In genomic region chr1:162359270-162359669, GRCm38 (mm10) we compare ENCODE assay signal across 8 mouse cellular contexts.
DNase-seq lines count a peak whose midpoint lies in the region.

No protein-coding gene starts in this region.

- H3K4me1 ChIP-seq in embryonic facial prominence, embryonic 10.5 days = peaks cover 21% of the 10 kb centered on the region
- peaks cover 10% of the 10 kb centered on the region; the same call in 1 of the 2 replicates for H3K4me1 ChIP-seq in hindbrain, embryonic 10.5 days (replicated peaks)

- DNase-seq in urinary bladder, adult 18-20 months (ENCODE audit: low spot score in 2 of 2) = peak; percentile 1 to 16
- no peak for DNase-seq in urinary bladder, postnatal 10 days (ENCODE audit: low spot score)
- peak; percentile 73 for DNase-seq in embryonic facial prominence, embryonic 10.5 days (ENCODE audit: low spot score)
- peak; percentile 47 for DNase-seq in hindbrain, embryonic 10.5 days (ENCODE audit: low spot score)
- peak; percentile 60 for DNase-seq in layer of hippocampus, adult 9-11 months
- peak; percentile 64 for DNase-seq in lung, postnatal 10 days
- peak; percentile 64 for DNase-seq in right cerebral cortex, adult 18-20 months
- no peak for DNase-seq in adipocyte (ENCODE audit: low spot score)

- WGBS in embryonic facial prominence, embryonic 10.5 days = 50% methylated on average over 8 of the region's 8 CpGs
- WGBS in hindbrain, embryonic 10.5 days = 64% methylated on average over 8 of the region's 8 CpGs

- no peaks in the 10 kb centered on the region for H3K36me3 ChIP-seq in embryonic facial prominence, embryonic 10.5 days (replicated peaks)
- no peaks in the 10 kb centered on the region for H3K36me3 ChIP-seq in hindbrain, embryonic 10.5 days

- H3K9me3 ChIP-seq in embryonic facial prominence, embryonic 10.5 days = no peaks in the 10 kb centered on the region
- no peaks in the 10 kb centered on the region for H3K9me3 ChIP-seq in hindbrain, embryonic 10.5 days

- no peaks in the 10 kb centered on the region for H3K27me3 ChIP-seq in embryonic facial prominence, embryonic 10.5 days (replicated peaks; ENCODE audit: low read depth, poor library complexity, severe bottlenecking)
- H3K27me3 ChIP-seq in hindbrain, embryonic 10.5 days (ENCODE audit: insufficient read depth, poor library complexity, severe bottlenecking) = no peaks in the 10 kb centered on the region

- no peak overlapping the region for H3K27ac ChIP-seq in embryonic facial prominence, embryonic 10.5 days (replicated peaks)
- H3K27ac ChIP-seq in hindbrain, embryonic 10.5 days = no peak overlapping the region

- H3K4me3 ChIP-seq in embryonic facial prominence, embryonic 10.5 days = no peak overlapping the region
- H3K4me3 ChIP-seq in hindbrain, embryonic 10.5 days = no peak overlapping the region

Comparison
In these comparisons a context has a peak if more than half of its experiments do, and no peak if none do; other contexts are left out.
1. DNase-seq: peak in urinary bladder, adult 18-20 months (2 of 2), embryonic facial prominence, embryonic 10.5 days (single experiment), hindbrain, embryonic 10.5 days (single experiment), layer of hippocampus, adult 9-11 months (single experiment), lung, postnatal 10 days (single experiment) and right cerebral cortex, adult 18-20 months (single experiment); none in urinary bladder, postnatal 10 days (single experiment) and adipocyte (single experiment).